Mouse (Mus musculus) brain, adult 10 weeks (tissue): ENCODE results near the gene Chrdl2. TPM values are rescaled to one million over a fixed set of nuclear protein-coding genes. Genes with fewer than 3 reads are reported as not detected.

ENCODE experiments used
- polyA plus RNA-seq: library from polyadenylated mRNA; stranded (reverse); fragments of 350-450 nt; fragmentation: Illumina TruSeq; extraction: RNeasy Lipid Tissue Mini Kit (QIAGEN cat#74804); gene quantifications from one replicate; pipeline ENCODE4 v1.2.3, GENCODE M21; 2015; ENCODE audit warnings: low read depth, low replicate concordance

The Chrdl2 gene
- polyA plus RNA-seq, result not detected

GRCm38 (mm10) chr7:100005790-100006189 lies at the start of gene Chrdl2:
Gene Chrdl2 (plus strand): TSS chr7:100006172.

GRCm38 (mm10) chr7:99980132-99980591 lies 25.8 kb upstream of the Chrdl2 start, which contains the start of gene Rnf169:
Gene Rnf169 (minus strand): TSS chr7:99980448.

Other genes with a start within 250 kb of the Chrdl2 start
- not detected for gene Olfr521, start 242.7 kb upstream of the Chrdl2 start, polyA plus RNA-seq
- gene Neu3, start 177.8 kb upstream of the Chrdl2 start, polyA plus RNA-seq, result 2.8 TPM
- gene Xrra1, start 147.1 kb upstream of the Chrdl2 start, polyA plus RNA-seq, result 0.98 TPM
- 152 TPM for gene Spcs2, start 142.7 kb upstream of the Chrdl2 start, polyA plus RNA-seq
- 18.1 TPM for gene Rnf169, start 25.7 kb upstream of the Chrdl2 start, polyA plus RNA-seq
- 25.4 TPM for gene Pold3, start 115.4 kb downstream of the Chrdl2 start, polyA plus RNA-seq
- 7.9 TPM for gene Lipt2, start 153.1 kb downstream of the Chrdl2 start, polyA plus RNA-seq
- gene Kcne3, start 170.3 kb downstream of the Chrdl2 start, polyA plus RNA-seq, result 0.57 TPM
- gene Pgm2l1, start 221.2 kb downstream of the Chrdl2 start, polyA plus RNA-seq, result 125 TPM